Mouse (Mus musculus) G1E (cell line): Measurements from ENCODE around the gene Fcor. TPM values are rescaled to one million over a fixed set of nuclear protein-coding genes. Genes with fewer than 3 reads are reported as not detected.

Experiments
- ATAC-seq: 2 replicates; pipeline ENCODE4 v1.8.0; 2016; ENCODE audit warnings: mild to moderate bottlenecking; ENCODE audit not compliant: insufficient number of reproducible peaks, poor library complexity, low FRiP score, severe bottlenecking; ENCODE audit errors: extremely low read depth
- DNase-seq: peaks from one replicate; pipeline ENCODE4 v3.0.0; 2012; ENCODE audit warnings: low spot score
- H3K27me3 ChIP-seq: 2 replicates; pipeline ENCODE4 v1.6.1; 2012; ENCODE audit warnings: mild to moderate bottlenecking, low read length, inconsistent platforms; ENCODE audit not compliant: insufficient read depth
- H3K36me3 ChIP-seq: replicated peaks from 2 replicates; pipeline ENCODE3; 2012; ENCODE audit warnings: mild to moderate bottlenecking, inconsistent platforms
- H3K4me1 ChIP-seq: 2 replicates; pipeline ENCODE4 v1.6.1; 2012; ENCODE audit warnings: low read depth, low read length, inconsistent platforms, mixed read lengths; ENCODE audit not compliant: insufficient read depth
- H3K4me3 ChIP-seq: 2 replicates; pipeline ENCODE4 v1.5.1; 2012; ENCODE audit warnings: low read depth, mild to moderate bottlenecking, inconsistent platforms, low read length, moderate library complexity, mixed read lengths
- H3K9me3 ChIP-seq: replicated peaks from 2 replicates; pipeline ENCODE4 v1.6.1; 2012; ENCODE audit warnings: inconsistent platforms
- CTCF ChIP-seq: IDR thresholded peaks from 2 replicates; pipeline ENCODE4 v1.5.1; 2012; ENCODE audit warnings: low read depth, low read length, inconsistent platforms, mixed read lengths
- GATA1 ChIP-seq: IDR thresholded peaks from 2 replicates; pipeline ENCODE4 v1.6.1; 2012; ENCODE audit warnings: borderline replicate concordance, low read length, inconsistent platforms, mixed read lengths
- GATA2 ChIP-seq: IDR thresholded peaks from 2 replicates; pipeline ENCODE4 v1.6.1; 2012; ENCODE audit warnings: low read depth, low read length, inconsistent platforms, borderline replicate concordance
- POLR2AphosphoS5 ChIP-seq: IDR thresholded peaks from 2 replicates; pipeline ENCODE4 v1.6.1; 2012; ENCODE audit warnings: low read depth, low read length, inconsistent platforms; ENCODE audit not compliant: insufficient replicate concordance
- TAL1 ChIP-seq: conservative IDR thresholded peaks from 2 replicates; pipeline ENCODE4 v1.6.1; 2012; ENCODE audit warnings: low read depth, low read length, inconsistent platforms, mixed read lengths
- polyA plus RNA-seq: library from polyadenylated mRNA; stranded (reverse); fragments of >175 nt; gene quantifications from 2 replicates; pipeline ENCODE4 v1.2.3, GENCODE M21; 2012
- total RNA-seq, 2 experiments: library from RNA; stranded (forward) in 1 of 2; stranded (reverse) in 1 of 2; fragments of 200-1000 nt in 1 of 2; fragments of >200 nt in 1 of 2; fragmentation: Nextera tagmentation in 1 of 2; gene quantifications; 2 replicates each; pipeline ENCODE4 v1.2.3; 2014 to 2017

Fcor gene
- total and polyA plus RNA-seq, 3 experiments = not detected

DNA sequence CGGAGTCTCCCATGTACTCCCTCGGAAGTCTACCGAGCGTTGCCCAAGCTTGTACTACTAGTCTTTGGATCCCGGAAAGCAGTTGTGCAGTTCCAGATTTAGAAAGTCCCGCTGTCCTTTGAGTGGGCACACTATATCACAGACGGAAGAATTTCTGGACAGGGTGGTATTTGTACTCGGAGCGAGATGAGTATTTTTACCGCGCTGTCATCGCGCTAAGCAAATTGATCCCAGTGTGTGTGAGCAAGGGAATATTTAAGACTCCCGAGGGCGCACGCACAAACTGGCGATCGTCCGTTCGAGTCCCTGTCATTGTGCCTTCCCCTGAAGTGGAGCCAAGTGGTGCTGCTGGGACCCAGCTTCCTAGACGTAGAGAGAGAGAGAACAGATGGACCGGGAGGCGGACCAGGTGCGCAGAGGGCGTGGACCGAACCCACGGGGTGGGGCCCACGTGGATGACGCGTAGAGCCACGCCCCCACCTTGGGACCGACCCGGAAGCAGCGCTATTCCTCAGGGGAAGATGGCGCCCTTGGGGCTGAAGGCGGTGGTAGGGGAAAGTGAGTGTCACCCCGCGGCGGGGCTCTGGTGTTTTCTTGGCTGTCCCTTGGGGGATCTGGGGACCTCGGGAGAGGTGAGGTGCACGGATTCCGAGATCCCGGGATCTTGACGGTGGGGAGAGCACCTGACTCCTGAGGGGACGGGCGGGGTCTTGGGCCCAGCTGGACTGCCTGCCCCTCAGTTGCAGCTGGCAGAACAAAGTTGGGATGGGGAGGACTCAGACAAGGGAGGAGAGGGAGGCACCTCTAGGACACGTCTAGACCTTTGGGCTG, 41.3 kb downstream of the Fcor start, which contains the start of gene Stxbp2:
Gene Stxbp2, plus strand, starts transcription at position 309 of the 831 bp plus-strand sequence.
- Histone ChIP-seq H3K4me3 (peak within 1 kb of the TSS; percentile 96), H3K9me3 (no peaks in the 10 kb centered on the region), H3K4me1 (peaks cover 39% of the 10 kb centered on the region), H3K27me3 (no peaks in the 10 kb centered on the region), H3K36me3 (peaks cover 41% of the 10 kb centered on the region)
- ATAC-seq (peak; percentile 84), DNase-seq (peak; percentile 87)
- TF ChIP-seq TAL1 = no peak
- no peak for TF ChIP-seq GATA2
- TF ChIP-seq GATA1 = no peak
- TF ChIP-seq POLR2AphosphoS5 = no peak
- TF ChIP-seq CTCF = no peak

DNA sequence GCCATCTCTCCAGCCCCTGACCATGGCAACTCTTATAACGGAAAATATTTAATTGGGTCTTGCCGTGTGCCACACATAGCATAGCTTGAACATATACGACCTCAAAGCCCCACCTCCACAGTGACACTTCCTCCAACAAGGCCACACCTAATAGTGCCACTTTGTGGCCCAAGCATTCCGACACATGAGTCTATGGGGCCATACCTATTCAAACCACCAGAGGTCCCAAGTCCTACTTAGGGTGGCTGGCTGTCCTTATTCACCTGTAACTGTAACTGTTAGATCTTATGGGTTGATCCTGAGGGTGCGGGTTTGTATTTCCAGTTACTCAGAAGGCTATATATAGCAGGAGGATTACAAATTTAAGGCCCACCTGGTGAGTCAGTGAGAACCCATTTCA, 44.1 kb downstream of the Fcor start:
- no peak for ATAC-seq
- Histone ChIP-seq H3K27me3 (no peaks in the 10 kb centered on the region), H3K36me3 (peaks cover 40% of the 10 kb centered on the region), H3K9me3 (no peaks in the 10 kb centered on the region), H3K4me1 (peaks cover 26% of the 10 kb centered on the region), H3K4me3 (no peak overlapping the region)
- TF ChIP-seq CTCF (no peak), TAL1 (no peak)
- no peak for DNase-seq

DNA sequence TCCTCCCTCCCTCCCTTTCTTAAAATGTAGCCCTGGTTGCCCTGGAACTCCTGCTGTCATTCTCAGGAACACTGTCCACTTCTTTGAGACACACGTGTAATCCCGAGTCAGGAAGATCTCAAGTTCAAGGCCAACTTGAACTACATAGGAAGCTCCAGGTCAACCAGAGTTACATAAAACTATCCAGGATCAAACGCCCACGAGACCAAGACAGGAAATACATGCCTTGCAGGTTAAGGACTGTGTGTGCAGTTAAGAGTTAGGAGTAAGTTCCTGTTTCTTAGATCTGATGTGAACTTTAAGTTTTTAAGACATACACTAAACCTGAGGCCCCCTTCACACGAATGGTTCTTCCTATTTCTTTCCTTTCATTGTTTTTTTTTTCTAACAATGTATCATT, 45.2 kb downstream of the Fcor start:
- ATAC-seq = no peak
- no peaks in the 10 kb centered on the region for H3K9me3 ChIP-seq
- H3K4me1 ChIP-seq = peaks cover 25% of the 10 kb centered on the region
- TF ChIP-seq TAL1 = no peak
- no peak for TF ChIP-seq GATA2
- no peak for TF ChIP-seq CTCF
- no peak for TF ChIP-seq POLR2AphosphoS5
- no peak for TF ChIP-seq GATA1
- H3K27me3 ChIP-seq = no peaks in the 10 kb centered on the region
- H3K4me3 ChIP-seq = no peak overlapping the region
- peaks cover 37% of the 10 kb centered on the region for H3K36me3 ChIP-seq
- no peak for DNase-seq

DNA sequence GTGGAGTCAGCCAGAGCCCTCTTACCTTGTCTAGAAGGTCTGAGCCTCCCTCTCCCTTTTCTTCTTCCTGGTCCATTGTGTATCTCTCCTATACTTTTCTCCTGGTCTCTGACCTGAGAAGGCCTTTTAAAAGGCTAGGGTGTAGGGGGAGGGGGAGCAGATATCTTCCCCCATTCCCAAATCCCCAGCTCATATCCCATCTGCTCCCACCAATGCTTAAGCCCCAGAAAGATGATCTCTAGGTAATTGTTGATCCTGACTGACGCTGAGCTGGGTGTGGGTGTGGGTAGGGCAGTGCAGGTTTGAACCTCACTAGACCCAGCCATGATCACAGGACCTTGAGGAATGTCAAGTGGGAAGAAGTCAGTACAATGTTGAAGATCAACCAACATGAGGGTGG, 46.7 kb downstream of the Fcor start, which contains the start of gene Pcp2:
Gene Pcp2, minus strand, starts transcription at position 101 of the 400 bp plus-strand sequence.
- no peaks in the 10 kb centered on the region for H3K27me3 ChIP-seq
- H3K9me3 ChIP-seq = no peaks in the 10 kb centered on the region
- peaks cover 19% of the 10 kb centered on the region for H3K4me1 ChIP-seq
- peaks cover 37% of the 10 kb centered on the region for H3K36me3 ChIP-seq
- H3K4me3 ChIP-seq = no peak within 1 kb of the TSS
- DNase-seq (no peak), ATAC-seq (no peak)
- TF ChIP-seq CTCF (no peak), POLR2AphosphoS5 (no peak), TAL1 (no peak), GATA2 (no peak), GATA1 (no peak)

DNA sequence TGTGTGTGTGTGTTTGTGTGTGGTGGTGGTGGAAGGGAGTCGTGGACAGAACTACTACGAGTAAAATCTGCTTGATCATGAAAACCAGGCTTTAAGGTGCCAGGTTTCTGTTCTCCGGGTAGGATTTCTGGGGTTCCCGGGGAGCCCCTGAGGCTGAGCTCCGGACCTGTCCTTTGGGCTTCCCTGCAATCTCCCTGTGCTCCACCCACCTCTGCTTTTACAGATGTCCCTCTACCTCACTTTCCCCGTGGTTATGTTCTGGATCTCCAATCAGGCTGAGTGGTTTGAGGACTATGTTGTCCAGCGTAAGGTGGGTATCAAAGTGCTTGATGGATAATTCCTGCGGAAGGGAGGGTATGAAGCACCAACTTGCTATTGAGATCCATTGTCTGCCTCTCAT, 50.0 kb downstream of the Fcor start:
- Histone ChIP-seq H3K27me3 (no peaks in the 10 kb centered on the region), H3K36me3 (peaks cover 64% of the 10 kb centered on the region), H3K4me1 (peaks cover 39% of the 10 kb centered on the region), H3K9me3 (no peaks in the 10 kb centered on the region), H3K4me3 (peak overlapping the region; percentile 80)
- TF ChIP-seq GATA2 (no peak), TAL1 (no peak), CTCF (no peak), GATA1 (no peak), POLR2AphosphoS5 (no peak)
- DNase-seq (no peak), ATAC-seq (no peak)

DNA sequence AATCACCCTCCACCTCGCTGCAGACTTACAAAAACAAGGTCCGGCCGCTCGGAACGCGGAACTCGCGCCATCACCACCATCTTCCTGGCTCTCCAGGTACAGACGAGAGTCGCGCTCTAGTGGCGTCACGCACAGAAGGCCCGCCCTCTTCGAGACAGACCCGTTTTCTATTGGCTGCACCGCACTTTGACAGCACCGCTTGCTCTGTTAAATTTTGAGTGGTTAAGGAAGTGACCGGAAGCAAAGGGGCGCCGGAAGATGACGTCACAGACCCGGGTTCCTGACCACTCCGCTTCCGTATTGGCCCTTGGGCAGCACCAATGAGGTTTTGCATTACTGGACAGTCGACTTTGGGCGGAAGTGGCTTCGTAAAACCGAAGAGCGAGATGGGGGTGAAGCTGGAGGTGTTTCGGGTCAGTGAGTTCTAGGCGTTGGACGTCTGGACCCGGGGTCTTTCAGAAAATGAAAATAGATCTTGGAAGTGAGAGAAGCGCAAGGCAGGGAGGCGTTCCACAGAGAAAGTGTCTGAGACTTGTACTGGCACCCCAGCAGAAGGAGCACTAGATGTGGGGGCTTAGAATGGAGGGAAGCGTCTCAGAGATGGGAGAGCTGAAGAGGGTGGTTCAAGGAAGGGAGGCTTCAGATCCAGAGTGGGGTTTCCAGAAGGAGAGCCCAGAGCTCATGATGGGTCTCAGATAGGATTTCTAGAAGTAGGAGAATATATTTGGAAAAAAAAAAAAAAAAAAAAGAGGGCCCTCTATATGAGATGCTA, 50.8 kb downstream of the Fcor start, which contains the start of the genes Xab2 and Pet100:
Gene Xab2, minus strand, starts transcription at position 118 of the 772 bp plus-strand sequence.
Gene Pet100, plus strand, starts transcription at position 350 of the 772 bp plus-strand sequence.
- Histone ChIP-seq H3K27me3 (no peaks in the 10 kb centered on the region), H3K36me3 (peaks cover 71% of the 10 kb centered on the region), H3K9me3 (no peaks in the 10 kb centered on the region), H3K4me3 (peak within 1 kb of the TSS; percentile 80), H3K4me1 (peaks cover 32% of the 10 kb centered on the region)
- no peak for TF ChIP-seq GATA1
- no peak for TF ChIP-seq TAL1
- no peak for TF ChIP-seq GATA2
- TF ChIP-seq POLR2AphosphoS5 = no peak
- no peak for TF ChIP-seq CTCF
- peak; percentile 95 for ATAC-seq
- DNase-seq = peak; percentile 100

Other genes with a start within 250 kb of the Fcor start
- gene Pex11g, start 204.7 kb downstream of the Fcor start, total RNA-seq (2014; fragmentation: Nextera tagmentation) = 5.0 and 5.6 TPM in 2 replicates
- gene Pex11g, start 204.7 kb downstream of the Fcor start, total RNA-seq (2017) = 1.9 and 2.1 TPM in 2 replicates
- 1.1 and 1.2 TPM in 2 replicates for gene Pex11g, start 204.7 kb downstream of the Fcor start, polyA plus RNA-seq
- not detected in 2 replicates for gene Tex45, start 201.5 kb downstream of the Fcor start, total RNA-seq (2014; fragmentation: Nextera tagmentation)
- 0.11 TPM in 1 of 2 replicates, not detected in the other for gene Tex45, start 201.5 kb downstream of the Fcor start, total RNA-seq (2017)
- gene Tex45, start 201.5 kb downstream of the Fcor start, polyA plus RNA-seq = not detected in 2 replicates
- 25.7 and 26.6 TPM in 2 replicates for gene Zfp358, start 179.2 kb downstream of the Fcor start, total RNA-seq (2014; fragmentation: Nextera tagmentation)
- gene Zfp358, start 179.2 kb downstream of the Fcor start, total RNA-seq (2017) = 6.6 and 7.4 TPM in 2 replicates
- 19.2 and 22.7 TPM in 2 replicates for gene Zfp358, start 179.2 kb downstream of the Fcor start, polyA plus RNA-seq
- 42.4 and 43.6 TPM in 2 replicates for gene Mcoln1, start 171.9 kb downstream of the Fcor start, total RNA-seq (2014; fragmentation: Nextera tagmentation)
- gene Mcoln1, start 171.9 kb downstream of the Fcor start, total RNA-seq (2017) = 41.5 and 46.9 TPM in 2 replicates
- gene Mcoln1, start 171.9 kb downstream of the Fcor start, polyA plus RNA-seq = 144 and 171 TPM in 2 replicates
- 39.8 and 61.5 TPM in 2 replicates for gene Pnpla6, start 157.0 kb downstream of the Fcor start, total RNA-seq (2014; fragmentation: Nextera tagmentation)
- gene Pnpla6, start 157.0 kb downstream of the Fcor start, total RNA-seq (2017) = 33.9 and 34.3 TPM in 2 replicates
- gene Pnpla6, start 157.0 kb downstream of the Fcor start, polyA plus RNA-seq = 21.4 and 25.1 TPM in 2 replicates
- not detected in 2 replicates for gene C330021F23Rik, start 104.4 kb downstream of the Fcor start, total RNA-seq (2014; fragmentation: Nextera tagmentation)
- gene C330021F23Rik, start 104.4 kb downstream of the Fcor start, total RNA-seq (2017) = 0.49 and 1.2 TPM in 2 replicates
- not detected in 2 replicates for gene C330021F23Rik, start 104.4 kb downstream of the Fcor start, polyA plus RNA-seq
- gene Camsap3, start 85.1 kb downstream of the Fcor start, total RNA-seq (2014; fragmentation: Nextera tagmentation) = not detected in 2 replicates
- not detected in 2 replicates for gene Camsap3, start 85.1 kb downstream of the Fcor start, total RNA-seq (2017)
- gene Camsap3, start 85.1 kb downstream of the Fcor start, polyA plus RNA-seq = not detected in 2 replicates
- 35.4 and 38.8 TPM in 2 replicates for gene Xab2, start 51.0 kb downstream of the Fcor start, total RNA-seq (2014; fragmentation: Nextera tagmentation)
- gene Xab2, start 51.0 kb downstream of the Fcor start, total RNA-seq (2017) = 47.1 and 48.4 TPM in 2 replicates
- gene Xab2, start 51.0 kb downstream of the Fcor start, polyA plus RNA-seq = 47.9 and 48.9 TPM in 2 replicates
- 25.8 and 52.9 TPM in 2 replicates for gene Pet100, start 50.8 kb downstream of the Fcor start, total RNA-seq (2014; fragmentation: Nextera tagmentation)
- 116 and 136 TPM in 2 replicates for gene Pet100, start 50.8 kb downstream of the Fcor start, total RNA-seq (2017)
- gene Pet100, start 50.8 kb downstream of the Fcor start, polyA plus RNA-seq = 17.7 and 22.2 TPM in 2 replicates
- not detected in 2 replicates for gene Pcp2, start 46.8 kb downstream of the Fcor start, total RNA-seq (2014; fragmentation: Nextera tagmentation)
- gene Pcp2, start 46.8 kb downstream of the Fcor start, total RNA-seq (2017) = 0.38 TPM in 1 of 2 replicates, not detected in the other
- not detected in 2 replicates for gene Pcp2, start 46.8 kb downstream of the Fcor start, polyA plus RNA-seq
- 224 and 287 TPM in 2 replicates for gene Stxbp2, start 41.4 kb downstream of the Fcor start, total RNA-seq (2014; fragmentation: Nextera tagmentation)
- 181 and 203 TPM in 2 replicates for gene Stxbp2, start 41.4 kb downstream of the Fcor start, total RNA-seq (2017)
- gene Stxbp2, start 41.4 kb downstream of the Fcor start, polyA plus RNA-seq = 399 and 514 TPM in 2 replicates
- not detected in 2 replicates for gene Retn, start 16.6 kb downstream of the Fcor start, total RNA-seq (2014; fragmentation: Nextera tagmentation)
- gene Retn, start 16.6 kb downstream of the Fcor start, total RNA-seq (2017) = not detected in 2 replicates
- gene Retn, start 16.6 kb downstream of the Fcor start, polyA plus RNA-seq = not detected in 2 replicates
- gene Mcemp1, start 6.6 kb downstream of the Fcor start, total RNA-seq (2014; fragmentation: Nextera tagmentation) = not detected in 2 replicates
- 0.11 TPM in 1 of 2 replicates, not detected in the other for gene Mcemp1, start 6.6 kb downstream of the Fcor start, total RNA-seq (2017)
- not detected in 2 replicates for gene Mcemp1, start 6.6 kb downstream of the Fcor start, polyA plus RNA-seq
- gene Trappc5, start 3.9 kb upstream of the Fcor start, total RNA-seq (2014; fragmentation: Nextera tagmentation) = 12.9 and 15.5 TPM in 2 replicates
- gene Trappc5, start 3.9 kb upstream of the Fcor start, total RNA-seq (2017) = 22.3 and 24.4 TPM in 2 replicates
- 16.5 and 20.2 TPM in 2 replicates for gene Trappc5, start 3.9 kb upstream of the Fcor start, polyA plus RNA-seq
- gene Fcer2a, start 21.8 kb upstream of the Fcor start, total RNA-seq (2014; fragmentation: Nextera tagmentation) = not detected in 2 replicates
- gene Fcer2a, start 21.8 kb upstream of the Fcor start, total RNA-seq (2017) = 0.06 TPM in 1 of 2 replicates, not detected in the other
- not detected in 2 replicates for gene Fcer2a, start 21.8 kb upstream of the Fcor start, polyA plus RNA-seq
- not detected in 2 replicates for gene Clec4g, start 48.3 kb upstream of the Fcor start, total RNA-seq (2014; fragmentation: Nextera tagmentation)
- gene Clec4g, start 48.3 kb upstream of the Fcor start, total RNA-seq (2017) = 0.11 TPM in 1 of 2 replicates, not detected in the other
- gene Clec4g, start 48.3 kb upstream of the Fcor start, polyA plus RNA-seq = not detected in 2 replicates
- not detected in 2 replicates for gene Cd209a, start 76.6 kb upstream of the Fcor start, total RNA-seq (2014; fragmentation: Nextera tagmentation)
- gene Cd209a, start 76.6 kb upstream of the Fcor start, total RNA-seq (2017) = 0.17 TPM in 1 of 2 replicates, not detected in the other
- gene Cd209a, start 76.6 kb upstream of the Fcor start, polyA plus RNA-seq = not detected in 2 replicates
- not detected in 2 replicates for gene Cd209e, start 181.9 kb upstream of the Fcor start, total RNA-seq (2014; fragmentation: Nextera tagmentation)
- gene Cd209e, start 181.9 kb upstream of the Fcor start, total RNA-seq (2017) = not detected in 2 replicates
- gene Cd209e, start 181.9 kb upstream of the Fcor start, polyA plus RNA-seq = not detected in 2 replicates
- gene Cd209d, start 206.2 kb upstream of the Fcor start, total RNA-seq (2014; fragmentation: Nextera tagmentation) = not detected in 2 replicates
- not detected in 2 replicates for gene Cd209d, start 206.2 kb upstream of the Fcor start, total RNA-seq (2017)
- gene Cd209d, start 206.2 kb upstream of the Fcor start, polyA plus RNA-seq = not detected in 2 replicates